Mouse (Mus musculus) induced T-regulatory cell, adult 2 months (primary cell): ENCODE results near the gene Atxn1.
A peak's percentile ranks its signal among the peaks of the same experiment; 100 is the strongest.

Experiments used
- DNase-seq: peaks from one replicate; pipeline ENCODE4 v3.0.0-alpha.2; 2012; ENCODE audit warnings: low read depth

Atxn1 gene

GRCm38 (mm10) chr13:45577784-45578183 is 387.0 kb downstream of the Atxn1 start:
- DNase-seq: peak; percentile 16

GRCm38 (mm10) chr13:45577366-45577765 is 387.4 kb downstream of the Atxn1 start:
- DNase-seq: no peak

- DNase-seq: no peak
These were observed 388.6 kb downstream of the Atxn1 start for GRCm38 (mm10) chr13:45576185-45576584.

- peak; percentile 72 for DNase-seq
These were observed 392.0 kb downstream of the Atxn1 start for GRCm38 (mm10) chr13:45572768-45573167.

GRCm38 (mm10) chr13:45571795-45572262 is 393.0 kb downstream of the Atxn1 start:
- DNase-seq: peak; percentile 79

GRCm38 (mm10) chr13:45569932-45570331 is 394.9 kb downstream of the Atxn1 start:
- no peak for DNase-seq

- DNase-seq: no peak
These were observed 399.9 kb downstream of the Atxn1 start for GRCm38 (mm10) chr13:45564946-45565345.

GRCm38 (mm10) chr13:45562011-45562410 is 402.8 kb downstream of the Atxn1 start:
- DNase-seq: no peak

- peak; percentile 47 for DNase-seq
These were observed 404.3 kb downstream of the Atxn1 start for GRCm38 (mm10) chr13:45560543-45560942.

GRCm38 (mm10) chr13:45559258-45559657 is 405.6 kb downstream of the Atxn1 start:
- no peak for DNase-seq

GRCm38 (mm10) chr13:45558367-45558766 is 406.4 kb downstream of the Atxn1 start:
- no peak for DNase-seq

- no peak for DNase-seq
These were observed 411.1 kb downstream of the Atxn1 start for GRCm38 (mm10) chr13:45553674-45554073.

GRCm38 (mm10) chr13:45547549-45547948 is 417.3 kb downstream of the Atxn1 start:
- no peak for DNase-seq

GRCm38 (mm10) chr13:45546946-45547345 is 417.9 kb downstream of the Atxn1 start:
- no peak for DNase-seq

GRCm38 (mm10) chr13:45545974-45546373 is 418.8 kb downstream of the Atxn1 start:
- no peak for DNase-seq

- peak; percentile 49 for DNase-seq
These were observed 425.6 kb downstream of the Atxn1 start for GRCm38 (mm10) chr13:45539205-45539568.

GRCm38 (mm10) chr13:45538532-45539204 is 426.1 kb downstream of the Atxn1 start:
- DNase-seq: peak; percentile 14

- DNase-seq: no peak
These were observed 426.7 kb downstream of the Atxn1 start for GRCm38 (mm10) chr13:45538091-45538490.

- no peak for DNase-seq
These were observed 427.7 kb downstream of the Atxn1 start for GRCm38 (mm10) chr13:45537110-45537509.

GRCm38 (mm10) chr13:45535731-45536453 is 428.9 kb downstream of the Atxn1 start:
- DNase-seq: no peak

GRCm38 (mm10) chr13:45530754-45531153 is 434.1 kb downstream of the Atxn1 start:
- DNase-seq: no peak

- no peak for DNase-seq
These were observed 436.0 kb downstream of the Atxn1 start for GRCm38 (mm10) chr13:45528787-45529186.

GRCm38 (mm10) chr13:45527232-45527964 is 437.4 kb downstream of the Atxn1 start:
- DNase-seq: no peak
